Comparison of ENCODE assay signal across 23 mouse cellular contexts in the genomic region with DNA sequence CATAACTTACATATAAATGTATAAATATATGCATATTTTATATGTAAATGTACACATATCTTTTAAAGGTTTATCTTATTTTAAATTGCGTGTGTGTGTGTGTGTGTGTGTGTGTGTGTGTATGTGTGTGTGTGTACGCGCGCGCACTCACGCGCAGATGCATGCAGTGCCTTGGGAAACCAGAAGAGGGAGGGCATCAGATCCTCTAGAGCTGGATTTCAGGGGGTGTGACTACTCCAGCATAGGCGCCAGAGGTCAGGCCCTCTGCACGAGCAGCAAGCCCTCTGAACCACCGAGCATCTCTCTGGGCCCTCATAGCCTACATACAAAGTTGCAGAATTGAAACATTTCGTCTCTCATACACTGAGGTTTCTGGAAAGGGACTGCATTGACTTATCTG.
DNase-seq lines count a peak whose midpoint lies in the region; ATAC-seq and TF ChIP-seq lines count a peak whose summit lies in the region.
"Had no signal": no experiment of that assay in that cellular context is flagged by ENCODE, and none has a peak within 500 bp of the region (broad histone marks: within the 10 kb centered on the region; RNA-seq: fewer than 3 reads in every experiment).

No protein-coding gene starts in this region.

- H3K27ac ChIP-seq in forebrain, postnatal 0 days (ENCODE audit: low read depth, low read length): no peak overlapping the region
- H3K27ac ChIP-seq in forebrain, embryonic 12.5 days: no peak overlapping the region
- H3K27ac ChIP-seq in midbrain, postnatal 0 days (ENCODE audit: low read depth, low read length): no peak overlapping the region
- no peak overlapping the region for H3K27ac ChIP-seq in midbrain, embryonic 14.5 days (replicated peaks; ENCODE audit: low read depth, low read length)
- H3K27ac ChIP-seq: forebrain, embryonic 10.5 days; heart, embryonic 15.5 days; hindbrain, embryonic 10.5 days; hindbrain, embryonic 14.5 days had no signal

- H3K9me3 ChIP-seq in forebrain, postnatal 0 days (ENCODE audit: low read length): no peaks in the 10 kb centered on the region
- no peaks in the 10 kb centered on the region for H3K9me3 ChIP-seq in forebrain, embryonic 12.5 days
- no peaks in the 10 kb centered on the region for H3K9me3 ChIP-seq in midbrain, postnatal 0 days (ENCODE audit: low read length)
- no peaks in the 10 kb centered on the region for H3K9me3 ChIP-seq in midbrain, embryonic 14.5 days (ENCODE audit: control insufficient read depth, low read length)
- H3K9me3 ChIP-seq: forebrain, embryonic 10.5 days; heart, embryonic 15.5 days; hindbrain, embryonic 10.5 days had no signal

- WGBS in forebrain, postnatal 0 days: 85% methylated on average over 11 of the region's 11 CpGs
- 90% methylated on average over 11 of the region's 11 CpGs for WGBS in forebrain, embryonic 12.5 days
- 94% methylated on average over 11 of the region's 11 CpGs for WGBS in midbrain, postnatal 0 days
- WGBS in midbrain, embryonic 14.5 days: 96% methylated on average over 11 of the region's 11 CpGs

- no peak for TF ChIP-seq POLR2A in brain, embryonic 14.5 days (IDR thresholded peaks at IDR 0.05; ENCODE audit: borderline replicate concordance, extremely low read depth, insufficient read depth, insufficient read length, poor library complexity, severe bottlenecking)

- ATAC-seq in forebrain, postnatal 0 days: no peak
- no peak for ATAC-seq in forebrain, embryonic 12.5 days (ENCODE audit: low FRiP score)
- no peak for ATAC-seq in midbrain, postnatal 0 days (ENCODE audit: low FRiP score)
- ATAC-seq in midbrain, embryonic 14.5 days (ENCODE audit: low FRiP score, low TSS enrichment): no peak
- ATAC-seq: forebrain, embryonic 14.5 days had no signal

- H3K27me3 ChIP-seq in forebrain, postnatal 0 days (ENCODE audit: insufficient read depth, low read length): no peaks in the 10 kb centered on the region
- H3K27me3 ChIP-seq in forebrain, embryonic 12.5 days: no peaks in the 10 kb centered on the region
- H3K27me3 ChIP-seq in midbrain, postnatal 0 days (ENCODE audit: insufficient read depth, low read length): no peaks in the 10 kb centered on the region
- H3K27me3 ChIP-seq in midbrain, embryonic 14.5 days (ENCODE audit: control insufficient read depth, insufficient read depth, low read length): no peaks in the 10 kb centered on the region
- H3K27me3 ChIP-seq: CH12.LX; heart, embryonic 15.5 days had no signal

- no peak overlapping the region for H3K4me3 ChIP-seq in forebrain, postnatal 0 days (ENCODE audit: low read depth, low read length)
- no peak overlapping the region for H3K4me3 ChIP-seq in forebrain, embryonic 12.5 days (replicated peaks)
- no peak overlapping the region for H3K4me3 ChIP-seq in midbrain, postnatal 0 days (ENCODE audit: low read depth, low read length)
- H3K4me3 ChIP-seq in midbrain, embryonic 14.5 days (replicated peaks; ENCODE audit: low read depth, low read length): no peak overlapping the region
- H3K4me3 ChIP-seq: forebrain, embryonic 10.5 days; heart, embryonic 12.5 days; heart, embryonic 15.5 days; hindbrain, embryonic 10.5 days had no signal

- H3K4me2 ChIP-seq in forebrain, postnatal 0 days (ENCODE audit: low read depth): no peak overlapping the region
- H3K4me2 ChIP-seq in forebrain, embryonic 12.5 days: no peak overlapping the region
- no peak overlapping the region for H3K4me2 ChIP-seq in midbrain, postnatal 0 days (ENCODE audit: low read depth, low read length, poor library complexity, severe bottlenecking)
- no peak overlapping the region for H3K4me2 ChIP-seq in midbrain, embryonic 14.5 days (ENCODE audit: low read length)
- H3K4me2 ChIP-seq: heart, embryonic 12.5 days; heart, embryonic 15.5 days; hindbrain, embryonic 14.5 days had no signal

- H3K4me1 ChIP-seq in forebrain, postnatal 0 days (ENCODE audit: insufficient read depth): no peaks in the 10 kb centered on the region
- H3K4me1 ChIP-seq in forebrain, embryonic 12.5 days: peaks cover 7% of the 10 kb centered on the region
- no peaks in the 10 kb centered on the region for H3K4me1 ChIP-seq in midbrain, postnatal 0 days (ENCODE audit: insufficient read depth, low read length)
- peaks cover 3% of the 10 kb centered on the region for H3K4me1 ChIP-seq in midbrain, embryonic 14.5 days (ENCODE audit: control insufficient read depth, insufficient read depth, low read length)
- H3K4me1 ChIP-seq: heart, embryonic 12.5 days; heart, embryonic 15.5 days had no signal

- H3K9ac ChIP-seq in forebrain, postnatal 0 days: no peak overlapping the region
- H3K9ac ChIP-seq in forebrain, embryonic 12.5 days: no peak overlapping the region
- no peak overlapping the region for H3K9ac ChIP-seq in midbrain, postnatal 0 days (replicated peaks; ENCODE audit: low read length, poor library complexity, severe bottlenecking)
- no peak overlapping the region for H3K9ac ChIP-seq in midbrain, embryonic 14.5 days (replicated peaks; ENCODE audit: low read length)
- H3K9ac ChIP-seq: heart, embryonic 12.5 days; heart, embryonic 15.5 days; hindbrain, embryonic 14.5 days had no signal

- 0 out of 2 replicates have a peak, but pooled peaks have one; percentile 20 for TF ChIP-seq CTCF in forebrain, postnatal 0 days (IDR thresholded peaks at IDR 0.05; ENCODE audit: low read depth)
- 0 out of 2 replicates have a peak, but pooled peaks have one; percentile 22 for TF ChIP-seq CTCF in midbrain, postnatal 0 days (IDR thresholded peaks at IDR 0.05)
- TF ChIP-seq CTCF in brain, embryonic 14.5 days (IDR thresholded peaks at IDR 0.05; ENCODE audit: borderline replicate concordance, extremely low read depth, insufficient read depth, insufficient read length): 0 out of 2 replicates have a peak, but pooled peaks have one; percentile 5

- H3K36me3 ChIP-seq in forebrain, postnatal 0 days (ENCODE audit: insufficient read depth): no peaks in the 10 kb centered on the region
- no peaks in the 10 kb centered on the region for H3K36me3 ChIP-seq in forebrain, embryonic 12.5 days (replicated peaks)
- H3K36me3 ChIP-seq in midbrain, postnatal 0 days (ENCODE audit: insufficient read depth, low read length): no peaks in the 10 kb centered on the region
- H3K36me3 ChIP-seq in midbrain, embryonic 14.5 days (ENCODE audit: control insufficient read depth, insufficient read depth, low read length): no peaks in the 10 kb centered on the region
- H3K36me3 ChIP-seq: forebrain, embryonic 10.5 days; heart, embryonic 12.5 days; heart, embryonic 15.5 days; hindbrain, embryonic 10.5 days had no signal

- no peak for DNase-seq in forebrain, postnatal 0 days
- no peak for DNase-seq in midbrain, postnatal 0 days (ENCODE audit: low spot score)
- DNase-seq in midbrain, embryonic 14.5 days: no peak
- no peak for DNase-seq in brain, embryonic 14.5 days (ENCODE audit: low read depth)
- no peak for DNase-seq in spleen, postnatal 4 days (ENCODE audit: low spot score in 2 of 2)
- DNase-seq: adrenal gland, adult 2 months; adrenal gland, postnatal 14 days; cerebellum, adult 18-20 months; cerebellum, adult 9-10 months; cerebellum, postnatal 14 days; gastrocnemius, postnatal 25 days; heart, adult 18-20 months; heart, postnatal 10 days; heart, postnatal 36 days; kidney, adult 11 months had no signal
